Mouse (Mus musculus) forebrain, postnatal 0 days (tissue): ENCODE measurements at regions not wholly inside any gene's neighbourhood (a gene's known extent, or its start where the extent isn't known, plus 50 kb on each side); places are given as distances from the start of the nearest gene placed in this dataset.

Experiments used
- ATAC-seq: fragments of 200-750 bp; cut with Nextera tagmentation; 2 replicates; pipeline ENCODE4 v1.8.0; 2017; ENCODE audit warnings: mild to moderate bottlenecking, moderate library complexity
- DNase-seq: peaks from one replicate; pipeline ENCODE4 v3.0.0-alpha.2; 2015
- H3K27ac ChIP-seq: fragments of 300-500 bp; sonication (generic); 2 replicates; pipeline ENCODE4 v1.5.1; 2014; ENCODE audit warnings: low read depth, mild to moderate bottlenecking, antibody characterized with exemption, low read length, moderate library complexity, mixed read lengths
- H3K27me3 ChIP-seq: fragments of 300-500 bp; sonication (generic); 2 replicates; pipeline ENCODE4 v1.6.1; 2014; ENCODE audit warnings: mild to moderate bottlenecking, low read length, mixed read lengths; ENCODE audit not compliant: insufficient read depth
- H3K36me3 ChIP-seq: fragments of 300-500 bp; sonication (generic); 2 replicates; pipeline ENCODE4 v1.6.1; 2014; ENCODE audit warnings: mild to moderate bottlenecking, moderate library complexity; ENCODE audit not compliant: insufficient read depth
- H3K4me1 ChIP-seq: fragments of 300-500 bp; sonication (generic); 2 replicates; pipeline ENCODE4 v1.6.1; 2014; ENCODE audit warnings: antibody characterized with exemption; ENCODE audit not compliant: insufficient read depth
- H3K4me2 ChIP-seq: fragments of 300-500 bp; sonication (generic); 2 replicates; pipeline ENCODE4 v1.6.1; 2014; ENCODE audit warnings: low read depth, mild to moderate bottlenecking, moderate library complexity
- H3K4me3 ChIP-seq: fragments of 300-500 bp; sonication (generic); 2 replicates; pipeline ENCODE4 v1.5.1; 2014; ENCODE audit warnings: low read depth, low read length, mixed read lengths
- H3K9ac ChIP-seq: fragments of 300-500 bp; sonication (generic); 2 replicates; pipeline ENCODE4 v1.6.1; 2014; ENCODE audit warnings: mild to moderate bottlenecking
- H3K9me3 ChIP-seq: fragments of 300-500 bp; sonication (generic); 2 replicates; pipeline ENCODE4 v1.6.1; 2016; ENCODE audit warnings: low read length
- CTCF ChIP-seq: sonication (generic); IDR thresholded peaks from 2 replicates; pipeline ENCODE4 v1.5.1; 2016; ENCODE audit warnings: antibody characterized with exemption, control low read depth, low read depth
- WGBS: fragments of 180-500 bp; shearing (Covaris S2); extraction: QIAGEN DNeasy Blood & Tissue Kit; methylation state at CpG from one replicate; pipeline ENCODE4 v1.1.7; 2014; 5-methylcytosine and 5-hydroxymethylcytosine counted together

DNA sequence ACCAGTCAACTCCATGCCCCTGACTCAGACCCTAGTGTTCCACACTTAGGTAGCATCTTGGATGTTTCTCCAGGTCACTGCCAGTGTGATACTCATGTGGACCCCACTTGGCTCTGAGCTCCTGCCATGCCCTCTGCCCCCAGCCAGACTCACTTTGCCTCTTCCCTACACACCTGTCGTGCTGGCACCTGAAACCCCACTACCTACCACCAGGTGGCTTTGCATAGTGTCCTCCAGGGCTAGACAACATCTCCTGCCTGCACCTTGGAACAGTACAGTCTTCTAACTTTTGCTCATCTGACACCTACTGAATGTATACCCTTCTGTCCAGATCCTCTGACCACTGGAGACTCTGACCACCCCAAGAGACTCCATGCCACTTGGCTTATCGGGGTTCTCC lies 80.6 kb downstream of the Fam53a start:
- Histone ChIP-seq H3K27ac (no peak overlapping the region), H3K4me1 (no peaks in the 10 kb centered on the region), H3K4me3 (no peak overlapping the region), H3K36me3 (no peaks in the 10 kb centered on the region), H3K9ac (no peak overlapping the region), H3K9me3 (no peaks in the 10 kb centered on the region), H3K4me2 (no peak overlapping the region), H3K27me3 (peaks cover 36% of the 10 kb centered on the region; the same call in 1 of the 2 replicates)
- ATAC-seq: no peak
- 70% methylated on average over 2 of the region's 2 CpGs for WGBS
- TF ChIP-seq CTCF: no peak
- DNase-seq: no peak

DNA sequence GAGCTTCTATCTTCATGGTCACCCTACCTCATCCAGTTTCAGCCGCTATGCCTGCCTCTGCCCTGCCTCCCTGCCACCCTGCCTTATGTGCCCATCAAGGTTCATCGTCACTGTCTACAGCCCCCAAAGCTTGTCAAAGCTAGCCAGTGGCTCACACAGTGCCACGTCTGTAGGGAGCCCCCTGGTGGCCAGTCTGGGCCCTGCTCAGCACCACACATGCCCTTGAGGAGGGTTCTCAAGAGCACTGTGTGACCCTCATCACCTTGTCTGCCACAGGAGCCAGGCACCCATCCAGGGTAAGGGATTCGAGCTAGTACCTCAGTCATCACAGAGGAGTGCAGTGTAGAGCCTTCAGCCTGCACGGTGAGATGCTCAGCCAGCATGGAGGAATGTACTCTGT lies 86.1 kb downstream of the Fam53a start:
- TF ChIP-seq CTCF: peak; percentile 81
- Histone ChIP-seq H3K9ac (no peak overlapping the region), H3K4me3 (no peak overlapping the region), H3K36me3 (no peaks in the 10 kb centered on the region), H3K4me1 (no peaks in the 10 kb centered on the region), H3K27me3 (peaks cover 70% of the 10 kb centered on the region), H3K9me3 (no peaks in the 10 kb centered on the region), H3K27ac (no peak overlapping the region), H3K4me2 (no peak overlapping the region)
- DNase-seq (peak; percentile 61), ATAC-seq (peak; percentile 51; the same call in 1 of the 2 replicates)
- WGBS: 17% methylated on average over 5 of the region's 5 CpGs

GRCm38 (mm10) chr5:33542643-33543042 lies 86.8 kb downstream of the Fam53a start:
- peaks cover 70% of the 10 kb centered on the region for H3K27me3 ChIP-seq
- no peak for ATAC-seq
- H3K9ac ChIP-seq: no peak overlapping the region
- no peaks in the 10 kb centered on the region for H3K4me1 ChIP-seq
- no peak for DNase-seq
- no peak overlapping the region for H3K4me2 ChIP-seq
- 19% methylated on average over 3 of the region's 3 CpGs for WGBS
- H3K36me3 ChIP-seq: no peaks in the 10 kb centered on the region
- no peak overlapping the region for H3K4me3 ChIP-seq
- no peak overlapping the region for H3K27ac ChIP-seq
- no peaks in the 10 kb centered on the region for H3K9me3 ChIP-seq
- TF ChIP-seq CTCF: no peak

- peaks cover 73% of the 10 kb centered on the region for H3K27me3 ChIP-seq
- 14% methylated on average over 11 of the region's 11 CpGs for WGBS
- no peak overlapping the region for H3K9ac ChIP-seq
- no peaks in the 10 kb centered on the region for H3K9me3 ChIP-seq
- no peak overlapping the region for H3K4me3 ChIP-seq
- H3K36me3 ChIP-seq: no peaks in the 10 kb centered on the region
- no peak overlapping the region for H3K4me2 ChIP-seq
- no peak overlapping the region for H3K27ac ChIP-seq
- no peaks in the 10 kb centered on the region for H3K4me1 ChIP-seq
- ATAC-seq (peak; percentile 42), DNase-seq (peak; percentile 57)
- peak; percentile 52 for TF ChIP-seq CTCF
Measured at GRCm38 (mm10) chr5:33542000-33542554, 87.4 kb downstream of the Fam53a start.

- DNase-seq (peak; percentile 57), ATAC-seq (peak; percentile 61)
- Histone ChIP-seq H3K4me1 (no peaks in the 10 kb centered on the region), H3K27ac (no peak overlapping the region), H3K4me3 (peak overlapping the region; percentile 13; the same call in 1 of the 2 replicates), H3K4me2 (peak overlapping the region; percentile 43), H3K9me3 (no peaks in the 10 kb centered on the region), H3K27me3 (peaks cover 78% of the 10 kb centered on the region), H3K9ac (peak overlapping the region; percentile 23; the same call in 1 of the 2 replicates), H3K36me3 (no peaks in the 10 kb centered on the region)
- no peak for TF ChIP-seq CTCF
- 29% methylated on average over 23 of the region's 23 CpGs for WGBS
Measured at GRCm38 (mm10) chr5:33540259-33540658, 89.2 kb downstream of the Fam53a start.

GRCm38 (mm10) chr5:33537429-33537828 lies 92.0 kb downstream of the Fam53a start:
- 25% methylated on average over 8 of the region's 8 CpGs for WGBS
- H3K9me3 ChIP-seq: no peaks in the 10 kb centered on the region
- H3K36me3 ChIP-seq: no peaks in the 10 kb centered on the region
- DNase-seq: no peak
- no peak overlapping the region for H3K4me3 ChIP-seq
- H3K4me2 ChIP-seq: no peak overlapping the region
- H3K4me1 ChIP-seq: no peaks in the 10 kb centered on the region
- TF ChIP-seq CTCF: no peak
- peaks cover 80% of the 10 kb centered on the region for H3K27me3 ChIP-seq
- H3K27ac ChIP-seq: no peak overlapping the region
- H3K9ac ChIP-seq: no peak overlapping the region
- no peak for ATAC-seq

DNA sequence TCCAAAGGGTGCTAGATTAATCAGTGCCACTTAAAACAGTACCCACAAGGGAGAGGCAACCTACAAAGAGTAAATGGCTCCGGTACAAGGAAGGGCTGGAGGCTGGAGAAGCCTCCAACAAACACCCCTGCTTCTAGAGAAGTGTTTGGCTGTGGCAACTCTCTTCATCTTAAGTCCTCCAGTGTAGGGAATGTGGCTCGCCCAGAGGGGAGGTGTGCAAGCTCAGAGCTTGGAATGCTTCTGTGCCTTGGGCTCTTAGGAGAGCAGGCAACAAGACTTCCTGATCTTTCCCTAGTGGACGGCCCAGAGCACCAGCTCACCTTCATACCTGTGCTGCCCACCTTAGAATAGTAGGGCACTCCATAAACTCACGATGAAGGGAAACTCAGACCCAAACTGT lies 92.4 kb downstream of the Fam53a start:
- Histone ChIP-seq H3K27ac (no peak overlapping the region), H3K9ac (no peak overlapping the region), H3K4me1 (no peaks in the 10 kb centered on the region), H3K4me2 (no peak overlapping the region), H3K27me3 (peaks cover 82% of the 10 kb centered on the region), H3K36me3 (no peaks in the 10 kb centered on the region), H3K4me3 (no peak overlapping the region), H3K9me3 (no peaks in the 10 kb centered on the region)
- DNase-seq (no peak), ATAC-seq (no peak)
- WGBS: 60% methylated on average over 4 of the region's 4 CpGs
- no peak for TF ChIP-seq CTCF
